Mouse (Mus musculus): ENCODE results near the gene Rnf34.

The Rnf34 gene

DNA sequence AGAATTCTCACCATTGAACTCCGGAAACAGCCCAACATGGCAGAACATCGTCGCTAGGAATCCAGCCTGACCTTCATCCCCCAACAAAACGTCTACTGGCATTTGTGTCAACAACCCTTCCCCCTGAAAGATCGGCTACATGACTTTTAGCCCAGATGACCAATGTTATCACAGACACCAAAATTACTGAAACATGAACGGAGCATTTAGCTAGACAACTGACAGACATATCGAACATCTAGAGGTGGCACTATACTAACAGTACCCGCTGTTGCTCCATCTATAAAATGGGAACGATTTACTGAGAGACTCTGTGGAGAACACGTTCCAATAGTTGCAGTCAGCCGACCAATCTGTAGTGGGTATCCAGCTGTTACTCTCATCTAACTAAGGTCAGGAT, 51.3 kb downstream of the Rnf34 start:
- peak; percentile 28 for DNase-seq

DNA sequence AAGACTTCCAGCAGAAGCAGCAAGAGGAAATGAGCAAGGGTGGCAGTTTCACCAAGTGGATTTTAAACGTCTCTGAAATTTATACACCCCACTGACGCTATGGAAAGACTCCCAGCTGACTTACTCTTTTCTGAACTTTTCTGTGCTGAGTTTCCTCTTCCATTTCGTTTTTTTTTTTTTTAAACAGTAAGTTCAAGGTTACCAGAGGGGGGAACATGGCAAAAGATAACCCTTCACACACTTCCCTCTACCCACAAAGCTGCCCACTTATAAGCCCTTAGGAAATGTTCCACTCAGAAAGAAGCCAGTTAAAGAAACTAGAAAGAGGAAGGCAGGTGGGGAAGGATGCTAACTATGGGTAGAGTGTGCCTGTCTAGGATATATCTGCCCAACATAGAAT, 51.8 kb downstream of the Rnf34 start:
- DNase-seq: no peak

DNA sequence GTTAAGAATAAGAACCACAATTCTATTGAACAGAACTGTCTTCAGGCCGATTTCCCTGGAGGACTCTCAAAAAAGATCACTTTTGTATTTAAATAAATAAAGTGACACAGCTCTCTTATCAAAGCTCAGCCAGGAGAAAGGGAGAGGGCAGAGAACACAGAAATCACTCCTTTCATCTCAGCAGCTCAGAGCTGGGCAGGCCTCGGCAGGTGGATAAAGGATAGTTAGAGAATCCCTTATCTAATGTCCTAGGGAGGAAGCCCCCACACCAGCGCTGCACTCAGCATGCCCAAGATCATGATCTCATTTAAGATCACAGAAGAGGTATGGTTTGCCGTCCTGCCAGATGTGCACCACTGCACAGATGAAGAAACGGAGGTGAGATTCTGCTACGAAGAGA, 52.4 kb downstream of the Rnf34 start:
- DNase-seq: peak; percentile 29

GRCm38 (mm10) chr5:122903165-122903564, 53.3 kb downstream of the Rnf34 start:
- DNase-seq: no peak

GRCm38 (mm10) chr5:122907182-122907581, 57.3 kb downstream of the Rnf34 start:
- DNase-seq: no peak

DNA sequence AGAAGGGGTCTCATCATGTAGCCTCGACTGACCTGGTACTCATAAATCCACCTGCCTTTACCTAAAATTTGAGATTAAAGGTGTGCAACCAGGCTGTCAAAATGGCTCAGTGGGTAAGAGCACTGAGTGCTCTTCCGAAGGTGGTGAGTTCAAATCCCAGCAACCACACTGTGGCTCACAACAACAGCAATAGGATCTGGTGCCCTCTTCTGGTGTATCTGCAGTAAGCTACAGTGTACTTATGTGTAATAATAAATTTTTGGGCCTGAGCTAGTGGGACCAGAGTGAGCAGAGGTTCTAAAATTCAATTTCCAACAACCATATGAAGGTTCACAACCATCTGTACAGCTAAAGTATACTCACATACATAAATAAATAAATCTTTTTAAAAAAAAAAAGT, 58.2 kb downstream of the Rnf34 start:
- DNase-seq: no peak

DNA sequence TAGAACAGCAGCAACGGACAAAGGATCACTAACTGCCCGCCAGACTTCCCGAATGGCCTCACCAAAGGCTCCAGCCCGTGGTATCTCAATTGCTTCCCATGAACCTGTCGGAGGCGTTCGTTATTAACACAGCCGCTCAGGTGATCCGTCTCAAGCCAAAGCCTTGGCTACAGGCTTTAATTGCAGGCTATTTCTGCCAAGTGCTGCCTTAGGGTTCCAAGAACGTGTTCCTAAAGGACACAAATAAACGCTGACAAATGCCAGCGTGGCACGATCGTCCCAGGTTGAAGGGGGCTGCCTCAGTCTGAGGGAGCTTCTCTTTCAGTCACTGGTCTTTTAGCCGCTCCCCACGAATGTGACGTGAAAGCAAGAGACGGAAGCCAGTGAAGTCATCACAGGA, 59.6 kb downstream of the Rnf34 start:
- DNase-seq: peak; percentile 56

GRCm38 (mm10) chr5:122912863-122913262, 63.0 kb downstream of the Rnf34 start:
- no peak for DNase-seq

GRCm38 (mm10) chr5:122916147-122916546, 66.3 kb downstream of the Rnf34 start:
- no peak for DNase-seq

- DNase-seq: no peak
These were observed 68.3 kb downstream of the Rnf34 start for GRCm38 (mm10) chr5:122917982-122918711.

DNA sequence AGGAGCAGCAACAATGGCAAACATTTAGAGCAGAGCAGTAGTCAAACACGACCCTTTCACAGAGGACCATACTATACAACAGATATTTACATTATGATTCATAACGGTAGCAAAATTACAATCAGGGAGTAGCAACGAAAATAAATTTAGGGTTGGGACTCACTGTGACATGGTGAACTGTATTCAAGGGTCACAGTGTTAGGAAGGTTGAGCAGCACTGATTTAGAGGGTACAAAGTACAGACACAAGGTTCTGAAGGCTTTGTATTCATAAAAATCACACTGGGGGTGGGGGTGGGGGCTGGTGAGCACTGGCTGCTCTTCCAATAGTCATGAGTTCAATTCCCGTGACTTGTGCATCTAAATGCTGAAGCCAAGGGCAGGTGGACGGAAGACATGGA, 70.7 kb downstream of the Rnf34 start:
- no peak for DNase-seq

All from cerebellum, adult 9-11 months (tissue).